Mouse (Mus musculus) stomach, postnatal 0 days (tissue): Measurements from ENCODE around the gene Ndufb7.

Experiments used
- CTCF ChIP-seq: IDR thresholded peaks from 2 replicates; pipeline ENCODE4 v1.5.1; 2016; ENCODE audit warnings: antibody characterized with exemption, low read depth, mild to moderate bottlenecking, moderate library complexity
- EP300 ChIP-seq: optimal IDR thresholded peaks from 2 replicates; pipeline ENCODE3; 2016; ENCODE audit warnings: antibody characterized with exemption

DNA sequence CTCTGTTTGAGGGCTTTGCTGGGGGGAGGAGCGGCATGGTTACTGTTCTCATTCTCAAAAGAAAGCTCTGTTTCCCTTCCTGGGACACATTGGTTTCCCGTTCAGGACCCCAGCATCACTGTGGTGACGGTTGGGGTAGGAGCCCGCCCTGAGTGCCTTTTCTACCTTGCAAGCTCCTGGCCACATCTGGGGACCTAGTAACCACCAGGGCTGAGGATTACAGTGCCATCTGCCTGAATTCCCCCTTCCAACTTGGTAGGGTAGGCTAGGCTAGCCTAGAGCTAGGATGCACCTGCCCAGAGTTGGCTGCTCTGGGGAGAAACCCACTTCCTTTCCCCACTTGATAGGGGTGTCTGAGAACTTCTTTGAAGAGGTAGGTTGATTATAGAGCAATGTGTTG is 45.5 kb downstream of the Ndufb7 start:
- no peak for TF ChIP-seq CTCF
- no peak for TF ChIP-seq EP300
